Mouse (Mus musculus): ENCODE measurements around the gene Cpm.

Cpm gene

DNA sequence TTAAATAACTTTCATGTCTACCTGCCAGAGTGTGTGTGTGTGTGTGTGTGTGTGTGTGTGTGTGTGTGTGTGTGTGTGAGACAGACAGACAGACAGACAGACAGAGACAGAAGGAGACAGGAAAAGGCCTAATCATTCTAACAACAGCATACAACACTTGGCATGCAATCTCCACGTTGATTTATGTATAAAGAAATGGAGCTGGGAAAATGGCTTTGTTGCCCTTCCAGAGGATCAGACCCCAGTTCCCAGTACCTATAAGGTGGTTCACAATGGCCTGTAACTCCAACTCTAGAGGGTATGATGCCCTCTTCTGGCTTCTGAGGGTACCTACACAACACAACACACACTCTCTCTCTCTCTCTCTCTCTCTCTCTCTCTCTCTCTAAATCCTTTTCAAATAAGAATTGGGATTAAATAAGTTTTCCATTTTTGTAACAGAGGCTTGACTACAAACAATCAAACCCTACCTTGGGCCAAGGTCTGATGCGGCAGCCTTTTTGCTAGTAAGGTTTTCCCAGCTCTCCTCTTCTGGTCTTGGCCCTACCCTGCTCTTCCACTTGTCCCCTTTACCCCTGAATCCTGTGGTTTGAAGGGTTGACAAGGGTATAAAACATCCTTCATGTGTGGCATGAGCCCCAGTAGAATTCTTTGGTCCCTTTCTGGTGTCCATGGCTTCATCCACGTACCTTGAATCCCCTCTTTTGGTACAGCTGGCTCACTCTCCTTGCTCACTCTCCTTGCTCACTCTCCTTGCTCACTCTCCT is 6.7 kb downstream of the Cpm start:
- no peak for DNase-seq (ENCODE audit: low spot score in 2 of 2)

DNA sequence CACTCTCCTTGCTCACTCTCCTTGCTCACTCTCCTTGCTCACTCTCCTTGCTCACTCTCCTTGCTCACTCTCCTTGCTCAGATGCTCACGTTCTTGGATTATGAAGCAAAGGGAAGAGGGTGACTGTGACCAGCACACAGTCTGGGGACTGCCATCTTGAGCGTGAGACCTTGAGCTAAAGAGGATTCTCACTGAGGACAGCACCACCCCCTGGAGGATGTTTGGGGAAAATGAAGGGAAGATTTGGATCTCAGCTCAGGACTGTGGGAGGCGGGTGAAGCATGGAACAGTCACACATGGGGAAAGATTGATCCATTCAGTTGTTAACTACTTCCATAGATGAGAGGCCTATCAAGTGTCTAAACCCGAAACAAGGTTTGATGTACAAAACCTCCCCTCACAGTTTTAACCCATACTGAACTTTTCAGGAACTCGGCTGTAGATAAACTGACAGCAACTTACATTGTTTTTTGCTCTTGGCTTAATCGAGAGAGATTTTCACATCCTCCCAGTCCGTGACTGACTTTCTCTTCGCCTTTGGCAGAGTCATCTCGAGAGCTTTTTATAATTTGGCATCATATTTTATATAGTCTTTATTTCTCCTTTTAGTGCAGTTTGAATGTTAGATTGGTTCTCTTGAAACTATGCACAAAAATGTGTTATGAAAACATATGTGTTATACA is 7.9 kb downstream of the Cpm start:
- no peak for DNase-seq (ENCODE audit: low spot score in 2 of 2)

DNA sequence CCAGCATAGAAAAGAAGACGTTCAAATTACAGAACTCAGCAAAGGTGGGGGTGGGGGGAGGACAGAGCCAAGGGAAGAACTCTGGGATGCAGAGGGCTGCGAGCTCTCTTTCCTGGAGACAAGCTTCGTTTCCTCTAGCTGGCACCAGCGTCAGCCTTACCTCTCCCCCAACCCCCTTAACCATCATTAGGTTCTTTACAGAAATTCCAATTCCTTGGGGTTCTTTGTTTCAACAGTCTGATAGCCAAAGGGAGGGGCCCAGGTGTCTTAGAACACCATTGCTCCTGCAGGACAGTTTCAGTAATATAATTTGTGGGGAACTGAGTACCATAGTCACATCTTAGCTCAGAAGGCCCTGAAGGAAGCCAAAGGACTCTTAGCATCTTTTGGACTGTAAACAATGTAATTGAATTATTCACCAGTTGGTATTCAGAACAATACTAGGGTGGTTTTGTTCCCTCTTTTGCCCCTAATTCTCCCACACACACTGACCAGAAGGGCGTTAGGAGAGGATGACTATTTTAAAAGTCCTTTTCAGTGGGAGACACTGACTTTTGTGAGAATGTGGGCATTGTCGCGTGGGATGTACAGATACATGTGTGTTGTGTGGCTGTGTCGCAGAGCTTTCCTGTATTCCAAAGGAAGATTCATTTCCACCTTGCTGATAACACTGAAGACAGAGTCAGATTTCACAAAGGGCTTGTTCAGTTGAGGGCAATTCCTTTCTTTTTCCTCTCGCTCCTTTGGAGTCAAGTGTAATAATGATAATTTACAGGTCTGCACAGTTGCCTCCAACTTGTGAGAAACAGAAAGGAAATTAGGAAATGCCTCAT is 8.7 kb downstream of the Cpm start:
- no peak for DNase-seq (ENCODE audit: low spot score in 2 of 2)

DNA sequence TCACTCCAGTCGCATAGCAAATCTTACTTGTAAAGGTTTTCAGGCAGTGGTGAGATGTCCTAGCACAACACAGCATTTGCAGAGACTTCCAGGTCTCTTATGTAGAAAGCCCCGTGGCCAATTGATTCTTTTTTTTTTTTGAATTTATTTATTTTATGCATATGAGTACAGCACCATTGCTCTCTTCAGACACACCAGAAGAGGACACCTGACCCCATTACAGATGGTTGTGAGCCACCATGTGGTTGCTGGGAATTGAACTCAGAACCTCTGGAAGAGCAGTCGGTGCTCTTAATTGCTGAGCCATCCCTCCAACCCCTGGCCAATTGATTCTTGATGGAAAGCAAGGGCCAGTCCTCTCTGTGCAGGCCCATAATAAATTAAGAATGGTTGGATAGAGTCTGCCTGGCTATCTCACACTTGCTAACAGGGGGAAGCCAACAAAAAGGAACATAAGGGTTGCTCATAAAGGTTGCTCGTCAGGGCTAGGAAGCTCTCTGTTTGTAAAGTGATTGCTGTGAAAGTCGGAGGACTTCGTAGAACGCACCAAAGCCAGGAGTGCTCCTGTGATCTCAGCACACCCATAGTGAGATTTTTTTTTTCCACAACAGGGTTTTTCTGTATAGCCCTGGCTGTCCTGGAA is 9.4 kb downstream of the Cpm start:
- DNase-seq (ENCODE audit: low spot score in 2 of 2) = no peak

DNA sequence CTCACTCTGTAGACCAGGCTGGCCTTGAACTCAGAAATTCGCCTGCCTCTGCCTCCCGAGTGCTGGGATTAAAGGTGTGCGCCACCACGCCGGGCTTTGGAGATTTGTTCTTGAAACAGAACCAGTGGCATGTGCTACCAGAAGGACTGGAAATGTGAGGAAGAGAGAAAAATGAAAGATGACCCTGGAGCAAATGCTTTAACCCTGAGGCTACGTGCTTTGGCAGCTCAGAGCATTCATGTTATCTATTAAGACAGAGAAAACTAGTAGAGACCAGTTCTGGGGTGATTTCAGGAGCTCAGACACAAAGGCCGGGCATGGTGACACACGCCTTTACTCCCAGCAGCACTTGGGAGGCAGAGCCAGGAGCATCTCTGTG is 9.9 kb downstream of the Cpm start:
- DNase-seq (ENCODE audit: low spot score in 2 of 2) = no peak

DNA sequence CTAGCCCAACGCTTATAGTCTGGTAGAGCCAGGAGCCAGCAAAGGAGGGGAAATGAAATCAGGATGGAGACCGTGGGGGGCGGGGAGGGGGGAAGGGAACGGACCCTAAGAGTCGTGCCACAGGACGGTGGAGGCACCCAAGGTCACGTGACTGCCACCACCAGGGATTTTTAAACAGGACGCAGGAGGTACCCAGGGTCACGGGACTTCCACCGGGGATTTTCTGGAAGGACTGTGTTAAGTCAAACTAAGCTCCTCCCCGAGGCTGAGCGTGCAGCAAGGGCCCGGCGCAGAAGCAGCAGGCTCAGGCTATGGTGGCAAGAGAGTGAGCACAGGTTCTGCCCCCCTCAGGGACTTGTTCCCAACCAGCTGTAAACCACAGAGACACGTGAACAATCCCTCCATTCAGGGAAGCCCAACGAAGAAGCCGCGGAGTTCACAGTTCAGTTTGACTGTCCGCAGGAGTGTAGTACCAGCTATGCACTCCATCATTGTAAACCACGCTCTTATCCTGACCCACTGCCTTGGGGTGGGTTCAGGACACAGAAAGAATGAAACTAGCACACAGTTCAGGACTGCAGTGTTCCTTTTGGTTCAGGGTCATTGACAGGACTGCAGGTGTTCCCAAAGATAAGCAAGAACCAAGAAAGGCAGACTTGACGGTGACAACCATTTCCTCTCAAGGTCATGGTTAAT is 10.7 kb downstream of the Cpm start:
- no peak for DNase-seq (ENCODE audit: low spot score in 2 of 2)

DNA sequence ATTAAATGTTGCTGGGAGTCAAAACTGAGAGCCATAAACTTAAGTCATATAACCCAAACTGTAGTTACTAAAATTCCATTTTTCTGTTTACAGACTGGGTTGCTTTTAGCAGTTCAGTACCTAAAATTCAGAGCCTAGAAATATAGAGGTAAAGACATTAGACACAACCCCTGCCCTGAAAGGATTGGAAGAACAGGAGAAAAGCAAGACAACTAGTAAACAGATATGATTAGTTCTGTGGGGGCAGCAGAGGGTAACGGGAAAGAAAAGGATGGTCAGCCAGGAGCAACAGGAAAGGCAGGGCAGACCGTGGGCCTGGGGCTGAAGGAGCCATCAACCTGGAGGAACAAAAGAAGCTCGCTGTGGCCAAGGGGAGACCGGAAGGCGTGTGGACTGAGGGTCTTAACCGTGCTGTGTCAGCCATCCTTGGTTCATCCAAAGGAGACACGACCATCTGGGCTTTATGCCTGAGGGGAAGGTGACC is 11.3 kb downstream of the Cpm start:
- no peak for DNase-seq (ENCODE audit: low spot score in 2 of 2)

DNA sequence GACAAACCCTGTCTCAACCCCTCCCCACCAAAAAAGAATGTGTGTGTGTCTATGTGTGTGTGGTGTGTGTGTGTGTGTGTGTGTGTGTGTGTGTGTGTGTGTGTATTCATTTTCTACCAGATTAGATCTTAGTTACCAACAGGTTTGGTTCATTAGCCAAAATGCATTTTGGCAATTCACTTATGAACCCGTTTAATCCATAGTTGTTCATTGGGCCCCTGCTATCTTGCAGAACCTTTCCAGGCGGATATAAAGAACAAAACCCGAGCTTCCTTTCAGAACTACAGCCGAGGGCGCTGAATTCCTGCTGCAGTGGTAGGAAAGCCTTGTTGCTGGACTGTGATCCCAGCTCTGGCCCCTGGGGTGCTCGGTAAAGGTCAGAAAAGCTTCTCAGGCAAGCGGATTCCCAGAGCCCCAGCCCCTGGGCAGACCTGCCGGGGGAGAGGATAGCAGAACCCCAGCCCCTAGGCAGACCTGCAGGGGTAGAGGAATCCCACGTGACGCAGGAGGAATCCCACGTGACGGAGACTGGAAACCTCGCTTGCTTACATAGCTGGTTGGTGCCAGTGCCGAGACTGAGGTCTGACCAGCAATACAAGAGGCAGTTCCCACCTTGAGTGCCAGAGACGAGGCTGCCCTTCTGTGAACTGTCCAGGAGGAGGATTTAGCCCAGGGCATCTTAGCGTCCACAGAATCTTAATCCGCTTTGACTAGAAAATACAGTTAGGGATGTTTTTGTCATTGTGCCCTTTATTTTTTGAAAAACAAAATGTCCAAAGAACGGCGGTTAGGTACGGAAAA is 12.3 kb downstream of the Cpm start:
- DNase-seq (ENCODE audit: low spot score in 2 of 2) = no peak

DNA sequence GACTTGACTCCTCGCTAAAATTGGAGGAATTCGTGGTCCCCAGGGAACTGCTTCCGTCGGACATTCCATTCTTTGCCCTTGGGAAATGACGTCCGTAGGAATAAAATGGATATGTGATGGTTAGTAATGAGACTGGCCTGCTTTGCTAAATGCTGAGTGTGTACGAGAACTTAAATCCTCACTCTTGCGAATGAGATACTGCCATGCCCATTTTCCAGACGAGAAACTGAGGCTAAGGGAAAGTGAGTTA is 12.8 kb downstream of the Cpm start:
- DNase-seq (ENCODE audit: low spot score in 2 of 2) = no peak

DNA sequence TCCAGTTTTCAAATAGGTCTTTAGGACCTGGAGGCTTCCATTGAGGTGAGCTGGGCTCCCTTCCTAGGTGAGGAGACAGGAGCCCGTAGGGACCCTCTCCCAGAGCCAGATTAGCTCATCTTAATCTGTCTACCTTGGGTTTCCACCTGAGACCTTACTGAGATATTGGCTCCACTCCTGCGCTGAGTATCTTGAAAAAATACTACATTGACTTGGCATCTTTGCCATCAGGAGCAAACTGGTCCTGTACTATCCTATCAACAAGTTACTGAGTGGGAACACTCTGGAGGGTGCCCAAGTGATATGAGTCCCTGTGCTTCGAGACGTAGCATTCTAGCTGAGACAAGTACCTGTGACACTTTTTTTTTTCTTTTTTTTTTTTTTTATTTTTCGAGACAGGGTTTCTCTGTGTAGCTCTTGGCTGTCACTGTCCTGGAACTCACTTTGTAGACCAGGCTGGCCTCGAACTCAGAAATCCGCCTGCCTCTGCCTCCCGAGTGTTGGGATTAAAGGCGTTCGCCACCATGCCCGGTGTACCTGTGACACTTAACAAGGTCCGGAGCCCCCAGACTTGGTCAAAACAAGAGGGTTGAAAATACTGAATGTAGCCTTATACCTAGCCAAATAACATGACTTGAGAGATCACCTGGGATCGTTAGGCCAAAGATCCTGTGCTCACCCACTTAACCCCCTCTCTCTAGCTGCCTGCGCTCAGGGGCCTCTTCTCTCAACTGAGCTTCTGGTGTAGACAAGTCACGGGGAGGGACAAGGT is 13.4 kb downstream of the Cpm start:
- DNase-seq (ENCODE audit: low spot score in 2 of 2) = no peak

DNA sequence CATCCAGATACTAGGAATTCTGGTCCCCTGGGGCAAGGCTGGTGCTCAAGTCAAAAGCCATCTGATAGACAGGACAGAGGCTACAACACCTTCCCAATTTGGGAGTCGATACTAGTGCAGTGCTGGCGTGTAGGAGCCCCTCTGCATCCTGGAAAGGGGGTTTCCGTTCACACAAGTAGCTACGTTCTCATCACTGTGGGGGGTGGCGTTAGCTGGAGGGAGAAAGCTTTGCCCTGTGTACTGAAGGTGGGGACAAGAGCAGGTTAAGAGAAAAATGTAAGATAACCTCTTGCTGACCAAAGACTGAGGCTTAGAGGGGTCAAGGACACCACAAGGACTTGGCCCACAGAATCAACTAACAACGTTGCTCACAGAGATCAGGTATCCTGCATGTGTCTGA is 14.0 kb downstream of the Cpm start:
- DNase-seq (ENCODE audit: low spot score in 2 of 2) = no peak

DNA sequence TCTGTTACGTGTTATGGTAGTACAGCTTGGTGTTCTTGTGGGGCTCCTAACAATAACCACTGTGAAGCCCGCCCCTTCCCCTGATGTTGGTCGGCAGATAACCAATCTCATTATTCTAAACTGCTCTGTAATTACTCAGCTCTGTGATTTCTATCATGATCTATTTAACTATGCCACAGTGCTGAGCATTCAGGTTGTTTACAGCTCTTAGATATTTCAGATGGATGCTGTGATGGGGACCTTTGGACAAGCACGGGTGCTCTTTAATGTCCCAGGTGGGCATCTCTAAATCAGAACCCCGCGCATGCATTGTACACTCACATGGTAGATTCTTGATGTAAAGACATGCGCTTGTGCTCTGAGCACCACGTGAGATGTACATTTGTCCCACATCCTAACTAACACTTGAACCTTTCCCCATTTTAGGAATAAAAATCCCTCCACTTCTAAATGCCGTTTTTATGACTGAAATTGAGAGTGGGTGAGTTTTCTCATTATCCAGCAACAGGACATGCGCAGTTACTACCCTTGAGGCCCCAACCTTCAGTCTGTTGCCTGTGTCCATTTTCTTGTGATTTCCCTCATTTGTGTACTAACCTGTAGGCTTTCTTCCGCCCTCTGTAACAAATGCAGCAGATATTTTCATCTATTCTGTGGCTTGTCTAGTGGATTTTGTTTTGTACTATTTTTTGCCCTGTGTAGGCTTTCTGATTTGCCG is 14.6 kb downstream of the Cpm start:
- no peak for DNase-seq (ENCODE audit: low spot score in 2 of 2)

DNA sequence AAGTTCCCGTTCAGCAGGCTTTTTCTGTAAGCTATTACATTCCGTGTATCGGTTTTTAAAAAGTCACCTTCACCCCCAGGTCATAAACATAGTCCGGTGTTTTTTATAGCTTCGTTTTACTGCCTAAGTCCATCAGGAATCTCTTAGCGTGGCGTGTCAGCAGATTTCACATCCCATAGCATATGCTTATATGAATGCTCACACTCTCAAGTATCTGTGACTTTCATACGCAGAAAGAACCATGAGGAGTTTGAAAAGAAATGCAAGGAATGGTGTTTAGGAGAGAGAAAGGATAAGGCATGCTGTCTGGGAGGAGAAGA is 15.1 kb downstream of the Cpm start:
- DNase-seq (ENCODE audit: low spot score in 2 of 2) = no peak

DNA sequence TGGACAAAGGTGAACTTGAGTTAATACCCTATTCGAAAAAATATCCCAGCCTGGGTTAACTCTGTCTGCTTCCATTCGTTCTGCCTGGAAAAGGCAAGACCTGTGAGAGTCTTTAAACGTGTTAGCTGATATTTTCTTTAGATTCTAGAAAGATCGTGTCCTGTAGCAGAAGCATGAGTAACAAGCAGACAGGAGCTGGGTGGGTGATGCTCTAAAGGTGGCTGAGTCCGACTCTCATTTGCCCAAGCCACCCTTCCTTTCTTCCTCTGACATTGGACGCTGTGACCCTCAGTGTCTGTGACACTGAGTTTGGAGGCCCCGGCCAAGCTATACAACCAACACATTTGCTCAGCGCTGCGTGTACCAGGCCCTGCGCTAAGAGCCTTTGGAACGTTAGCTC is 15.5 kb downstream of the Cpm start:
- no peak for DNase-seq (ENCODE audit: low spot score in 2 of 2)

DNA sequence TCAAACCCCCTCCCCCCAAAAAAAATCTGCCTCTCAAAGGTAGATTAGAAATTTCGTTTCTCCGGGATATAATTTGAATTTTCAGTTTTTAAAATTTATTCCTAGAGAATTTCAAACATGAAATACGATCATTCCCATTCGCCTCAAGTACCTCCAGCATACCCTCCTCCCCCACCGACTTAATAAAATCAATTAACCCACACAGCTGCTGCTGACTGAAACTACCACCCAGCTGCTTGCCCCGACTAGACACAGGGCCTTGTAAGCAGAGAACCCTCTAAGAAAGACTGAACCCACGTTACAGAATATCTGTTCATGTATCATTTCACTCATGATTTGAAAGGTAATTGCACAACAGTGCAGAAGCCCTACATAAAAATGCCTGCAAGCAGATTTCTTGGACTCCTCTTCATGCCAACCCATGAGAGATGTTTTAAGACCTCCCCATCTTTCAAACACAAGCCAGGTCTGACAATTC is 16.2 kb downstream of the Cpm start:
- DNase-seq (ENCODE audit: low spot score in 2 of 2) = no peak

DNA sequence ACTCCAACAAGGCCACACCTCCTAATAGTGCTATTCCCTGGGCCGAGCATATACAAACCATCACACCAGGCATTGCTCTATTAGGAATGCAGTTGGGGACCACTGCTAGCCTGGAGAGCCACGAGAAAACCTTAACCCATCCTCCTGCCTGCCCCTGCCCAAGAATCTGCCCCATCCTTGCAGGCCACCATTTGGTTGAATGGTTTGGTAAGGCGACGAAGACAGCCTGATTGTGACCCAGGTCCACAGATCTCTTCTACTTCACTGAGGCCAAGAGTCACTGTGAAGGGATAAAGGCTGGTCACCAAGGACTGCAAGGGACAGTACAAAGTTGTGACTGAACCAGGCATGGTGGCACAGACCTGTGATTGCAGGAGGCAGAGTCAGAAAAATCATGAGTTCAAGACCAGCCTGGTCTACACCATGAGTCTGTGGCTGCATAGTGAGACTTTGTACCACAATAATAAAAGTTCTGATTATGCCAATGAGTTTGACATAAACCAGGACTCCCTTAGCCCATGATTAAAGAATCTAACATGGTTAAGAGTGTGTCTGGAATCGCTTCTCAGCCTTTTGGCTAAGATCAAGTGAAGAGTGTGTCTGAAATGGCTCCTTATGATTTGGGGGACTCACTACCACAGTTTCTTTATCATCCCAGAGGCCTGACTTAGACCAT is 17.3 kb downstream of the Cpm start:
- DNase-seq (ENCODE audit: low spot score in 2 of 2) = no peak

DNA sequence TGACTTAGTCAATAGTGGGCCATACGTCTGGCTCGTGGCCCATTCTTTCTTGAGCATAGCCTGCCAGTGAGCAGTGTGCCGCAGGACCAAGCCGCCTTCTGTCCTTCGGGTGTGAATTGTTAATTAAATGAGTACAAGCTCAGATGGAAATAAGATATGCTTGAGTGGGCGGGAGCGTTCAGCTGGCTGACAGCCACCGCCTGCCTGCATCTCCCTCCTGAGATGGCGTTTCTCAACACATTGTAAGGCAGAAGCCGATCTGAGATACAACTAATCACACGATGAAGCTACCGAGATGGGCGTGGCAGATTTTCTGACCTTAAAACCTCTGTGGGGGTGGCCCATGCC is 17.8 kb downstream of the Cpm start:
- DNase-seq (ENCODE audit: low spot score in 2 of 2) = no peak

DNA sequence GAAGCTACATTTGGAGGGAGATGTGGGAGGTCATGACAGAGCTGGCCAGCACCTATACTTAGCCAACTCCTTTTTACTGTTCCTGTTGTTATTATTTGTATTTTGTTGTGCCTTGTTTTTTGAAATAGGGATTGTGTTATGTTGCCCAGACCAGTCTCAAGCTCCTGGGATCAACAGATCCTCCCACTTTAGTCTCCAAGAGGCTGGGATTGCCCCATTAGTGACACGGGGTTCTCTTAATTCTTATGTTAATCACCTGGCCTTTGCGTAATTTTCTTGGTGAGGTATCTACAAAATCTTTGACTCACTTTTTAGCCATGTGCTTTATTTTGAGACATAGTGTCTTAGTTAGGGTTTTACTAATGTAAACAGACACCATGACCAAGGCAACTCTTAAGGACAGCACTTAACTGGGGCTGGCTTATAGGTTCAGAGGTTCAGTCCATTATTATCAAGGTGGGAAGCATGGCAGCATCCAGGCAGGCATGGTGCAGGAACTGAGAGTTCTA is 18.7 kb downstream of the Cpm start:
- DNase-seq (ENCODE audit: low spot score in 2 of 2) = no peak

DNA sequence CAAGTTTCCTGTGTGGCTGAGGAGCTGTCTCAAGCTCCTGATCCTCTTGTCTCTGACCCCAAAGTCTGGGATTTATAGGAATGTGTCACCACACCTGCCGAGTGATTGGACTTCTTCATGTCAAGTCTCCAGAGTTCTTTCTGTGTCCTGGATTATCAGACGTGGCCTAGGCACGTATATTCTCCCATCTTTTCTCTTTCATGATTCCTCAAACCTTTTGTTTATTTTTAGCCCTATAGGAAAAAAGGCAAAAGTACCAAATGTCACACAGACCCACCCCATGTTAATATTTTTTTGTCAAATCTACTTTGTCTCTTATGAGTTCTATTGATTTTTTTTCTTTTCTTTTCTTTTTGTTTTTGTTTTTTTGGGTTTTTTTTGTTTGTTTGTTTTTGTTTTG is 19.3 kb downstream of the Cpm start:
- no peak for DNase-seq (ENCODE audit: low spot score in 2 of 2)
